Mouse (Mus musculus) heart, postnatal 0 days (tissue): ENCODE measurements around the gene Dmrt1.

ENCODE experiments used
- CTCF ChIP-seq: IDR thresholded peaks from 2 replicates; pipeline ENCODE4 v1.5.1; 2016; ENCODE audit warnings: antibody characterized with exemption, control low read depth, low read depth
- EP300 ChIP-seq: IDR thresholded peaks from 2 replicates; pipeline ENCODE4 v1.6.1; 2016; ENCODE audit warnings: antibody characterized with exemption, low read depth

- TF ChIP-seq CTCF (no peak), EP300 (no peak)
These were observed 74.0 kb downstream of the Dmrt1 start for GRCm38 (mm10) chr19:25579440-25579839.
